7 mouse cellular contexts compared by ENCODE assay signal in the genomic region with DNA sequence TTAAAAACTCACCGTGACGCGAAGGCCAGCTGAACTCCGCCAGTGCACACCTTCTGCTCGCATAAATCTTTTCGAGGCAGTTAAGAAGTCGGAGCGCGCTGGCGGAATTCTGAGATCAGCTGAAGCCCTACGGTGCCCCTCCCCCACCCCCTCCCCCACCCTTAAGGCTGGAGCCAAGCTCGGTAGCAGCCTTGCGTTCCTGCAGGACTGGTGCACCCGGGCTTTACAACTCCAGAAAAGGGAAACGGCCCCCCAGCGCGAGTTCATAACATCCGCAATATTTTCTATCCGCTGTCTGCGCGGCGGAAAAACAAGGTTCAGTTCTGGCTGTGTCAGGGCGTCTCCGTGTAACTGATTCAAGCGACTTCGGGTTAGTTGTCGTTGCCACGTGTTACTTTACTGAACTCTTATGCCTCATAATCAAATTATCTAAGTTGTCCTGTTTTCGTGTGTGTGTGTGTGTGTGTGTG. TPM values are rescaled to one million over a fixed set of nuclear protein-coding genes. Genes with fewer than 3 reads are reported as not detected.
DNase-seq lines count a peak whose midpoint lies in the region; ATAC-seq and TF ChIP-seq lines count a peak whose summit lies in the region.

A gene (minus strand): TSS at position 111 of the 470 bp plus-strand sequence.

- peak within 1 kb of the TSS; percentile 93 for H3K27ac ChIP-seq in ES-Bruce4 (ENCODE audit: insufficient read depth, low read length)
- peak within 1 kb of the TSS; percentile 78 for H3K27ac ChIP-seq in forebrain, embryonic 13.5 days
- H3K27ac ChIP-seq in hindbrain, embryonic 12.5 days: peak within 1 kb of the TSS; percentile 92
- H3K27ac ChIP-seq in liver, adult 2 months (replicated peaks; ENCODE audit: insufficient read depth, low read depth, low read length): peak within 1 kb of the TSS; percentile 98
- H3K27ac ChIP-seq in midbrain, postnatal 0 days (ENCODE audit: low read depth, low read length): peak within 1 kb of the TSS; percentile 70
- H3K27ac ChIP-seq in thymus, adult 2 months (ENCODE audit: control insufficient read depth, insufficient read depth, low read length): peak within 1 kb of the TSS; percentile 45; the same call in 1 of the 2 replicates

- H3K9ac ChIP-seq in ES-Bruce4 (ENCODE audit: low read depth, poor library complexity, severe bottlenecking): peak within 1 kb of the TSS; percentile 86
- peak within 1 kb of the TSS; percentile 81 for H3K9ac ChIP-seq in forebrain, embryonic 13.5 days
- peak within 1 kb of the TSS; percentile 82 for H3K9ac ChIP-seq in hindbrain, embryonic 12.5 days
- peak within 1 kb of the TSS; percentile 89 for H3K9ac ChIP-seq in liver, adult 2 months (ENCODE audit: low read depth, low read length)
- peak within 1 kb of the TSS; percentile 48 for H3K9ac ChIP-seq in midbrain, postnatal 0 days (replicated peaks; ENCODE audit: low read length, poor library complexity, severe bottlenecking)

- TF ChIP-seq CTCF in ES-Bruce4 (IDR thresholded peaks at IDR 0.05; ENCODE audit: low read depth, low read length): no peak
- TF ChIP-seq CTCF in liver, adult 2 months (IDR thresholded peaks at IDR 0.05; ENCODE audit: low read depth, low read length): no peak
- TF ChIP-seq CTCF in midbrain, postnatal 0 days (IDR thresholded peaks at IDR 0.05): no peak
- no peak for TF ChIP-seq CTCF in thymus, adult 2 months (IDR thresholded peaks at IDR 0.05; ENCODE audit: borderline replicate concordance, control insufficient read depth, extremely low read depth, insufficient read depth, low read length, poor library complexity)

- no peaks in the 10 kb centered on the region for H3K27me3 ChIP-seq in ES-Bruce4 (ENCODE audit: control insufficient read depth, insufficient read depth, low read length, poor library complexity, severe bottlenecking)
- peaks cover 20% of the 10 kb centered on the region for H3K27me3 ChIP-seq in forebrain, embryonic 13.5 days
- peaks cover 4% of the 10 kb centered on the region; the same call in 1 of the 2 replicates for H3K27me3 ChIP-seq in hindbrain, embryonic 12.5 days
- no peaks in the 10 kb centered on the region for H3K27me3 ChIP-seq in liver, adult 2 months (ENCODE audit: control insufficient read depth, insufficient read depth, low read length)
- H3K27me3 ChIP-seq in midbrain, postnatal 0 days (ENCODE audit: insufficient read depth, low read length): peaks cover 21% of the 10 kb centered on the region
- H3K27me3 ChIP-seq in thymus, adult 2 months (ENCODE audit: control insufficient read depth, insufficient read depth, low read length): no peaks in the 10 kb centered on the region

- ATAC-seq in forebrain, embryonic 13.5 days: peak; percentile 15; the same call in 1 of the 2 replicates
- ATAC-seq in hindbrain, embryonic 12.5 days (ENCODE audit: low FRiP score): peak; percentile 5; the same call in 1 of the 2 replicates
- no peak for ATAC-seq in midbrain, postnatal 0 days (ENCODE audit: low FRiP score)

- WGBS in forebrain, embryonic 13.5 days: under 1% methylated on average over 29 of the region's 29 CpGs
- under 1% methylated on average over 29 of the region's 29 CpGs for WGBS in hindbrain, embryonic 12.5 days
- WGBS in liver, adult 2 months: under 1% methylated on average over 29 of the region's 29 CpGs
- 2% methylated on average over 29 of the region's 29 CpGs for WGBS in midbrain, postnatal 0 days
- under 1% methylated on average over 29 of the region's 29 CpGs for WGBS in thymus, adult 2 months

- no peaks in the 10 kb centered on the region for H3K9me3 ChIP-seq in ES-Bruce4 (replicated peaks; ENCODE audit: control insufficient read depth, insufficient read depth, low read length, poor library complexity, severe bottlenecking)
- H3K9me3 ChIP-seq in forebrain, embryonic 13.5 days (replicated peaks): no peaks in the 10 kb centered on the region
- H3K9me3 ChIP-seq in hindbrain, embryonic 12.5 days (replicated peaks): no peaks in the 10 kb centered on the region
- no peaks in the 10 kb centered on the region for H3K9me3 ChIP-seq in midbrain, postnatal 0 days (ENCODE audit: low read length)

- H3K4me2 ChIP-seq in forebrain, embryonic 13.5 days: peak within 1 kb of the TSS; percentile 98
- H3K4me2 ChIP-seq in hindbrain, embryonic 12.5 days (replicated peaks): peak within 1 kb of the TSS; percentile 93
- H3K4me2 ChIP-seq in midbrain, postnatal 0 days (ENCODE audit: low read depth, low read length, poor library complexity, severe bottlenecking): peak within 1 kb of the TSS; percentile 99

- H3K79me2 ChIP-seq in liver, adult 2 months (ENCODE audit: control insufficient read depth, insufficient read depth, low read length): peaks cover 5% of the 10 kb centered on the region; the same call in 1 of the 2 replicates

- H3K36me3 ChIP-seq in ES-Bruce4 (ENCODE audit: control insufficient read depth, insufficient read depth, low read length, poor library complexity, severe bottlenecking): peaks cover 7% of the 10 kb centered on the region
- no peaks in the 10 kb centered on the region for H3K36me3 ChIP-seq in forebrain, embryonic 13.5 days (ENCODE audit: poor library complexity, severe bottlenecking)
- H3K36me3 ChIP-seq in hindbrain, embryonic 12.5 days: no peaks in the 10 kb centered on the region
- no peaks in the 10 kb centered on the region for H3K36me3 ChIP-seq in liver, adult 2 months (ENCODE audit: control insufficient read depth, insufficient read depth, low read length)
- no peaks in the 10 kb centered on the region for H3K36me3 ChIP-seq in midbrain, postnatal 0 days (ENCODE audit: insufficient read depth, low read length)
- H3K36me3 ChIP-seq in thymus, adult 2 months (ENCODE audit: control insufficient read depth, insufficient read depth, low read length): no peaks in the 10 kb centered on the region

- DNase-seq in adipocyte (ENCODE audit: low spot score): peak; percentile 68
- no peak for DNase-seq in liver, adult 2 months (ENCODE audit: extremely low read depth, low read depth, low spot score)
- peak; percentile 47 for DNase-seq in midbrain, postnatal 0 days (ENCODE audit: low spot score)
- DNase-seq in thymus, adult 2 months: peak; percentile 52

- TF ChIP-seq POLR2A in ES-Bruce4 (IDR thresholded peaks at IDR 0.05; ENCODE audit: insufficient read depth, low read length): peak; percentile 25
- TF ChIP-seq POLR2A in liver, adult 2 months (IDR thresholded peaks at IDR 0.05; ENCODE audit: extremely low read depth, insufficient read depth, low read length): no peak
- TF ChIP-seq POLR2A in thymus, adult 2 months (IDR thresholded peaks at IDR 0.05; ENCODE audit: control insufficient read depth, extremely low read depth, insufficient read depth, low read length, poor library complexity): no peak

- peak within 1 kb of the TSS; percentile 96 for H3K4me3 ChIP-seq in ES-Bruce4 (ENCODE audit: low read depth, low read length)
- H3K4me3 ChIP-seq in forebrain, embryonic 13.5 days: peak within 1 kb of the TSS; percentile 69
- peak within 1 kb of the TSS; percentile 71 for H3K4me3 ChIP-seq in hindbrain, embryonic 12.5 days
- H3K4me3 ChIP-seq in liver, adult 2 months (ENCODE audit: insufficient read depth, low read depth, low read length): peak within 1 kb of the TSS; percentile 74
- peak within 1 kb of the TSS; percentile 57 for H3K4me3 ChIP-seq in midbrain, postnatal 0 days (ENCODE audit: low read depth, low read length)
- H3K4me3 ChIP-seq in thymus, adult 2 months (ENCODE audit: control insufficient read depth, insufficient read depth, low read length): peak within 1 kb of the TSS; percentile 83

- H3K4me1 ChIP-seq in ES-Bruce4 (ENCODE audit: control insufficient read depth, insufficient read depth, low read length): peaks cover 1% of the 10 kb centered on the region
- H3K4me1 ChIP-seq in forebrain, embryonic 13.5 days: peaks cover 45% of the 10 kb centered on the region
- peaks cover 27% of the 10 kb centered on the region for H3K4me1 ChIP-seq in hindbrain, embryonic 12.5 days
- peaks cover 9% of the 10 kb centered on the region for H3K4me1 ChIP-seq in liver, adult 2 months (ENCODE audit: control insufficient read depth, insufficient read depth, low read length)
- H3K4me1 ChIP-seq in midbrain, postnatal 0 days (ENCODE audit: insufficient read depth, low read length): peaks cover 14% of the 10 kb centered on the region
- 0 out of 2 replicates have a peak, but pooled peaks cover 3% of the 10 kb centered on the region for H3K4me1 ChIP-seq in thymus, adult 2 months (replicated peaks; ENCODE audit: control insufficient read depth, insufficient read depth, low read length)

- TF ChIP-seq EP300 in ES-Bruce4 (IDR thresholded peaks at IDR 0.05; ENCODE audit: insufficient read depth, low read depth, low read length): 0 out of 2 replicates have a peak, but pooled peaks have one; percentile 59

RNA-seq across cellular contexts. Expression of the gene that starts here (rescaled TPM):
- polyA plus RNA-seq in ES-Bruce4 (2011; ENCODE audit: insufficient read depth, insufficient read length, low read depth, missing spikeins): 218 and 227 TPM in 2 replicates
- 24.0 and 33.0 TPM in 2 replicates for polyA plus RNA-seq in forebrain, embryonic 13.5 days (2015; fragmentation: Nextera tagmentation; extraction: Ambion mirVana)
- polyA plus RNA-seq in hindbrain, embryonic 12.5 days (2016; fragmentation: Nextera tagmentation; extraction: Ambion mirVana): 66.8 and 68.7 TPM in 2 replicates
- total RNA-seq in liver, adult 2 months (2014; rRNA removed): 10.6 and 16.2 TPM in 2 replicates
- 14.5 and 17.0 TPM in 2 replicates for polyA plus RNA-seq in liver, adult 2 months (2012; rRNA removed)
- total RNA-seq in midbrain, postnatal 0 days (2014; rRNA removed): 5.6 and 5.8 TPM in 2 replicates
- polyA plus RNA-seq in midbrain, postnatal 0 days (2015; fragmentation: Nextera tagmentation; extraction: Ambion mirVana): 3.8 and 4.2 TPM in 2 replicates
- polyA plus RNA-seq in thymus, adult 2 months (2012; rRNA removed): 44.6 and 45.2 TPM in 2 replicates

Comparison
In these comparisons a context has a peak if more than half of its experiments do, and no peak if none do; other contexts are left out.
1. H3K27ac ChIP-seq: peak in every context shown above with its lines; median percentile 98 in liver, adult 2 months; 93 in ES-Bruce4; 92 in hindbrain, embryonic 12.5 days; 78 in forebrain, embryonic 13.5 days; 70 in midbrain, postnatal 0 days; 45 in thymus, adult 2 months.